ENCODE assay signal across 25 mouse cellular contexts in genomic region chr9:76603744-76604143, GRCm38 (mm10). TPM values are rescaled to one million over a fixed set of nuclear protein-coding genes. Genes with fewer than 3 reads are reported as not detected.
A peak's percentile ranks its signal among the peaks of the same experiment; 100 is the strongest.
DNase-seq lines count a peak whose midpoint lies in the region; ATAC-seq and TF ChIP-seq lines count a peak whose summit lies in the region.
"Had no signal": no experiment of that assay in that cellular context is flagged by ENCODE, and none has a peak within 500 bp of the region (broad histone marks: within the 10 kb centered on the region; RNA-seq: fewer than 3 reads in every experiment).

No protein-coding gene starts in this region.

- no peaks in the 10 kb centered on the region for H3K36me3 ChIP-seq in kidney, embryonic 16.5 days (ENCODE audit: insufficient read depth, low read length)
- H3K36me3 ChIP-seq in lung, postnatal 0 days (ENCODE audit: insufficient read depth, low read length): no peaks in the 10 kb centered on the region
- H3K36me3 ChIP-seq: embryonic facial prominence, embryonic 10.5 days; embryonic facial prominence, embryonic 12.5 days; forebrain, embryonic 15.5 days; G1E had no signal

- 70% methylated on average over 5 of the region's 5 CpGs for WGBS in kidney, embryonic 16.5 days
- WGBS in lung, postnatal 0 days: 65% methylated on average over 5 of the region's 5 CpGs

- no peak for TF ChIP-seq CTCF in lung, postnatal 0 days (IDR thresholded peaks at IDR 0.05)

- H3K27me3 ChIP-seq in kidney, embryonic 16.5 days (ENCODE audit: insufficient read depth, low read length): no peaks in the 10 kb centered on the region
- H3K27me3 ChIP-seq in lung, postnatal 0 days (replicated peaks; ENCODE audit: insufficient read depth, low read length): no peaks in the 10 kb centered on the region
- H3K27me3 ChIP-seq: CH12.LX; embryonic facial prominence, embryonic 12.5 days; forebrain, embryonic 13.5 days; forebrain, embryonic 15.5 days; Patski had no signal

- no peak overlapping the region for H3K4me3 ChIP-seq in kidney, embryonic 16.5 days (ENCODE audit: low read length)
- H3K4me3 ChIP-seq in lung, postnatal 0 days (ENCODE audit: low read depth, low read length): no peak overlapping the region
- H3K4me3 ChIP-seq: embryonic facial prominence, embryonic 10.5 days; embryonic facial prominence, embryonic 12.5 days; forebrain, embryonic 13.5 days; forebrain, embryonic 15.5 days had no signal

- H3K27ac ChIP-seq in kidney, embryonic 16.5 days (ENCODE audit: low read length): no peak overlapping the region
- H3K27ac ChIP-seq in lung, postnatal 0 days (ENCODE audit: low read length): no peak overlapping the region
- H3K27ac ChIP-seq: embryonic facial prominence, embryonic 10.5 days; embryonic facial prominence, embryonic 12.5 days; forebrain, embryonic 13.5 days; forebrain, embryonic 15.5 days had no signal

- ATAC-seq in kidney, embryonic 16.5 days (ENCODE audit: low FRiP score, low TSS enrichment): 0 out of 2 replicates have a peak, but pooled peaks have one; percentile 49
- ATAC-seq in lung, postnatal 0 days: no peak
- ATAC-seq: CD4-positive, CD25-positive, alpha-beta regulatory T cell, adult 4 months; forebrain, embryonic 13.5 days; forebrain, embryonic 15.5 days; forebrain, postnatal 0 days; Patski had no signal

- no peak for DNase-seq in kidney, adult 18-20 months
- peak; percentile 4 for DNase-seq in lung, postnatal 0 days (ENCODE audit: low spot score)
- DNase-seq in lung, postnatal 4 days: no peak
- DNase-seq in A20 (ENCODE audit: low read depth, low spot score) (peak; percentile 4), R1 (ENCODE audit: low read depth, low spot score) (peak; percentile 8)
- DNase-seq in adrenal gland, postnatal 14 days: no peak
- DNase-seq: adrenal gland, adult 2 months; adrenal gland, postnatal 10 days; adrenal gland, postnatal 36 days; B cell, adult 2 months; cerebellum, adult 11-12 months; cerebellum, adult 2 months; cerebellum, adult 9-10 months; cerebellum, postnatal 10 days; cerebellum, postnatal 25 days; forebrain, postnatal 0 days had no signal

- no peak for TF ChIP-seq EP300 in lung, postnatal 0 days (IDR thresholded peaks at IDR 0.05)

- no peaks in the 10 kb centered on the region for H3K9me3 ChIP-seq in kidney, embryonic 16.5 days (ENCODE audit: low read length)
- no peaks in the 10 kb centered on the region for H3K9me3 ChIP-seq in lung, postnatal 0 days (ENCODE audit: low read length)
- H3K9me3 ChIP-seq: embryonic facial prominence, embryonic 10.5 days; embryonic facial prominence, embryonic 12.5 days; forebrain, embryonic 13.5 days; forebrain, embryonic 15.5 days; G1E had no signal

- H3K4me1 ChIP-seq in kidney, embryonic 16.5 days (ENCODE audit: insufficient read depth, low read length): no peaks in the 10 kb centered on the region
- H3K4me1 ChIP-seq in lung, postnatal 0 days (ENCODE audit: insufficient read depth, low read depth, low read length): no peaks in the 10 kb centered on the region
- H3K4me1 ChIP-seq: embryonic facial prominence, embryonic 10.5 days; embryonic facial prominence, embryonic 12.5 days; forebrain, embryonic 13.5 days; forebrain, embryonic 15.5 days had no signal

- H3K4me2 ChIP-seq in kidney, embryonic 16.5 days (replicated peaks; ENCODE audit: low read depth, low read length): no peak overlapping the region
- H3K4me2 ChIP-seq in lung, postnatal 0 days (replicated peaks; ENCODE audit: low read depth, low read length): no peak overlapping the region
- H3K4me2 ChIP-seq: embryonic facial prominence, embryonic 12.5 days; forebrain, embryonic 13.5 days; forebrain, embryonic 15.5 days had no signal

- H3K9ac ChIP-seq in kidney, embryonic 16.5 days (replicated peaks; ENCODE audit: low read length): no peak overlapping the region
- H3K9ac ChIP-seq in lung, postnatal 0 days (replicated peaks; ENCODE audit: low read depth): no peak overlapping the region
- H3K9ac ChIP-seq: embryonic facial prominence, embryonic 12.5 days; forebrain, embryonic 13.5 days; forebrain, embryonic 15.5 days; forebrain, postnatal 0 days had no signal

RNA-seq across cellular contexts. Expression of gene Fam83b, which starts 36.8 kb away (rescaled TPM):
- polyA plus RNA-seq in kidney, embryonic 16.5 days (2015; fragmentation: Nextera tagmentation; extraction: Ambion mirVana): 1.1 and 1.3 TPM in 2 replicates
- polyA plus RNA-seq in lung, postnatal 0 days (2015; fragmentation: Nextera tagmentation; extraction: Ambion mirVana): 0.84 and 0.99 TPM in 2 replicates
- total RNA-seq in adrenal gland, postnatal 14 days (2021): 0.19 and 0.30 TPM in 2 replicates
- polyA plus RNA-seq: adrenal gland, adult 2 months; CD4-positive, CD25-positive, alpha-beta regulatory T cell, adult 4 months; forebrain, embryonic 13.5 days; forebrain, embryonic 15.5 days; G1E; Patski had no signal

Comparison
In these comparisons a context has a peak if more than half of its experiments do, and no peak if none do; other contexts are left out.
1. DNase-seq: peak in lung, postnatal 0 days (single experiment), A20 (single experiment) and R1 (single experiment); none in kidney, adult 18-20 months (single experiment), lung, postnatal 4 days (0 of 2) and adrenal gland, postnatal 14 days (single experiment).